Mouse (Mus musculus) olfactory bulb, adult 2 months (tissue): ENCODE measurements at regions not wholly inside any gene's neighbourhood (a gene's known extent, or its start where the extent isn't known, plus 50 kb on each side); places are given as distances from the start of the nearest gene placed in this dataset.

Source experiments
- CTCF ChIP-seq: fragments of 200-500 bp; IDR thresholded peaks from 2 replicates; pipeline ENCODE4 v1.5.1; 2012; ENCODE audit warnings: low read depth, mild to moderate bottlenecking, low read length, moderate library complexity; ENCODE audit not compliant: insufficient read depth
- POLR2A ChIP-seq: fragments of 200-500 bp; IDR thresholded peaks from 2 replicates; pipeline ENCODE4 v1.6.1; 2012; ENCODE audit warnings: mild to moderate bottlenecking, low read depth, low read length, moderate library complexity; ENCODE audit not compliant: insufficient read depth

DNA sequence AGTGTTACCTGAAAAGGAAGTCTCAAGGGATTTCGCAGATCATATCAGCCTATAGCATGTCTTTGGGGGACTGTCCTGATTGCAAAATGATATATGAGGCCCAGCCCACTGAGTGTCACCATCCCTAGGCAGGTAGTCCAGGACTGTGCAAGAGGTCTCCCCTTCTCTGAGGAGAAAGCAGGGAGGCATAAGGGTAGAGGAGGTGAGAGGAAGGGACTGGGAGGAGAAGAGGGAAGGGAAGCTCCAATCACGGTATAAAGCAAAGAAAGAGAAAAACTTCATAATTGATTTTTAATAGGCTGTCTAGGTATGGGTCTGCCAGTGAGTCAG is 291.1 kb upstream of the Map3k7 start:
- no peak for TF ChIP-seq CTCF
- TF ChIP-seq POLR2A = no peak
